Mouse (Mus musculus): ENCODE data around the gene 1110059E24Rik. TPM values are rescaled to one million over a fixed set of nuclear protein-coding genes. Genes with fewer than 3 reads are reported as not detected.

Gene 1110059E24Rik
- 64.8 and 74.4 TPM in 2 replicates for polyA plus RNA-seq (2014; fragmentation: Nextera tagmentation; extraction: Ambion mirVana)

GRCm38 (mm10) chr19:21652285-21653171 is at the start of gene 1110059E24Rik:
TSS of gene 1110059E24Rik (minus strand) at chr19:21652976.
- no peak for TF ChIP-seq CTCF (IDR thresholded peaks at IDR 0.05; ENCODE audit: low read depth)
- 4% methylated on average over 51 of the region's 52 CpGs for WGBS
- H3K9me3 ChIP-seq (ENCODE audit: low read depth, low read length): no peaks in the 10 kb centered on the region
- H3K4me2 ChIP-seq: peak within 1 kb of the TSS; percentile 84
- H3K36me3 ChIP-seq (ENCODE audit: insufficient read depth): no peaks in the 10 kb centered on the region
- peak; percentile 97 for DNase-seq
- peak within 1 kb of the TSS; percentile 86 for H3K4me3 ChIP-seq (ENCODE audit: low read depth, low read length)
- peak within 1 kb of the TSS; percentile 86 for H3K9ac ChIP-seq
- H3K27ac ChIP-seq (ENCODE audit: low read depth): peak within 1 kb of the TSS; percentile 98
- ATAC-seq (ENCODE audit: insufficient read depth): peak; percentile 99
- 0 out of 2 replicates have a peak, but pooled peaks cover 6% of the 10 kb centered on the region for H3K4me1 ChIP-seq (ENCODE audit: insufficient read depth)
- H3K27me3 ChIP-seq (ENCODE audit: insufficient read depth, low read length): no peaks in the 10 kb centered on the region

DNA sequence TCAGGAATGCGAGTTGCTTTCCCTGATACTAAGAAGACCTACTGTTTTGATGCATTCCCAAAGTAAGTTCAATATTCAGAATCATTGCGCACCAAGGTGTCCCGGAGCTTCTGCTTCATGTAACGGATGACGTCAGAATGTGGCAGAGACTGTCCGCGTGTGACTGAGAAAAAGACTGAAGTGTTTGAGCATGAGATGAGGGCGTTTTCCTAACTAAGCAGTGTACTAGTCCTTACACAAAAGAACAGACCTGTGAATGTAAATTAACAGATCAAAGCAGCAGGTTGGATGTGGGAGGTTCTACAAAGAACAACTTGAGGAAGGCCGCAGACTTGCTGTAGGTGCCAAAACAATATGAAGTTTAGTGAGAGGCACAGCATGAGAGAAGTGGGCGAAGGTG is 28.2 kb upstream of the 1110059E24Rik start:
- TF ChIP-seq CTCF (IDR thresholded peaks at IDR 0.05; ENCODE audit: low read depth): no peak
- H3K9me3 ChIP-seq (ENCODE audit: low read depth, low read length): no peaks in the 10 kb centered on the region
- H3K4me2 ChIP-seq: no peak overlapping the region
- H3K36me3 ChIP-seq (ENCODE audit: insufficient read depth): peaks cover 26% of the 10 kb centered on the region; the same call in 1 of the 2 replicates
- ATAC-seq (ENCODE audit: insufficient read depth) (no peak), DNase-seq (no peak)
- no peak overlapping the region for H3K9ac ChIP-seq
- no peaks in the 10 kb centered on the region for H3K4me1 ChIP-seq (ENCODE audit: insufficient read depth)
- no peaks in the 10 kb centered on the region for H3K27me3 ChIP-seq (ENCODE audit: insufficient read depth, low read length)
- H3K4me3 ChIP-seq (ENCODE audit: low read depth, low read length): no peak overlapping the region
- 92% methylated on average over 10 of the region's 10 CpGs for WGBS
- H3K27ac ChIP-seq (ENCODE audit: low read depth): no peak overlapping the region

DNA sequence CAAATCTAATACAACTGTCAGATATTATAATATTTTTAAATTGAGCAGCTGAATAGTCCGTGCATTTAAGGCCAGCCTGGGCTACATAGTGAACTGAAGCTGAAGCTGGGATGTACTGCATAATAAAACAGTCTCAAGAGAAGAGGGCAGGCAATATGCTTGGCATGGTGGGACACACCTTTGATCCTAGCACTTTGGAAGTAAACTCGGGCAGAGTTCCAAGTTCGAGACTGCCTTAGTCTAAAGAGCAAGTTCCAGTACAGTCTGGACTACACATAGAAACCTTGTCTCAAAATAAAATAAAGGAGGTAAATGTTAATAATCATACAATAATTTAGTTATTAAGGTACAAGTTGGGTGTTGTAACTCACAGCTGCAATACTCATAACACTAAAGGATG is 27.3 kb upstream of the 1110059E24Rik start:
- H3K4me3 ChIP-seq (ENCODE audit: low read depth, low read length): no peak overlapping the region
- WGBS: 93% methylated on average over 3 of the region's 3 CpGs
- H3K9ac ChIP-seq: no peak overlapping the region
- TF ChIP-seq CTCF (IDR thresholded peaks at IDR 0.05; ENCODE audit: low read depth): no peak
- no peak overlapping the region for H3K27ac ChIP-seq (ENCODE audit: low read depth)
- no peaks in the 10 kb centered on the region for H3K27me3 ChIP-seq (ENCODE audit: insufficient read depth, low read length)
- no peak for DNase-seq
- ATAC-seq (ENCODE audit: insufficient read depth): no peak
- H3K4me1 ChIP-seq (ENCODE audit: insufficient read depth): no peaks in the 10 kb centered on the region
- H3K9me3 ChIP-seq (ENCODE audit: low read depth, low read length): no peaks in the 10 kb centered on the region
- no peak overlapping the region for H3K4me2 ChIP-seq
- peaks cover 26% of the 10 kb centered on the region; the same call in 1 of the 2 replicates for H3K36me3 ChIP-seq (ENCODE audit: insufficient read depth)

DNA sequence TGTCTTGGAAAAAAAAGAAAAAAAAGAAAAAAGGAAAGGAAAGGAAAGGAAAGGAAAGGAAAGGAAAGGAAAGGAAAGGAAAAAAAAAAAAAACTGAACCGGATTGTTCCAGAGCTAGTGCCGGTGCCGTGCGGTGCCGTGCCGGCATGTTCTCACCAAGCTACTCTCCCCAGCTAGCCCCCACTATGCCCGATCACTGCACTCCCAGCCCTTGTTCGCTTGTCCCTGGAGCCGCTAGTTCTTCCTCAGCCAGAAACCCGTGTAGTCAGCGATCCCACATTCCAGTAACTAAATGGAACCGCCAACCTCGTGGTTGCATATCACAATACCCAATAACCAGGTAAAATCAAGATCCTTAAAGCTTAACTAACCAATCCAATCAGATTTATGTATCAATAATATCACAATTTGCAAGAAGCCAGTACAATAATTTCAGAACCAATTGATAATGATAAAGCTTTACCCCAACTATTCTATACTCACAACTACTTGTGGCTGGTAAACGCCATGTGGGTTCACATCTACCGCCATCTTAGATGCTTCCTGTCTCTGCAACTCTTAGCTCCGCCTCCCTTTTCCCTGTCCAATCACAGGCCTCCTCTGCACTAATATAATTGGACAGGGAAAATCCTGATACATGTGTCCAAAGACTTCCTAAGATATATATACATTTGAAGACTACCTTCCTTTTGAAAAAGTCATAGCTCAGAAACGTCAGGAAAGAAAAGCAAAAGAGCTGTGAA is 21.7 kb upstream of the 1110059E24Rik start:
- no peak for DNase-seq
- ATAC-seq (ENCODE audit: insufficient read depth): no peak
- H3K9ac ChIP-seq: no peak overlapping the region
- no peak overlapping the region for H3K4me2 ChIP-seq
- H3K27me3 ChIP-seq (ENCODE audit: insufficient read depth, low read length): no peaks in the 10 kb centered on the region
- H3K9me3 ChIP-seq (ENCODE audit: low read depth, low read length): no peaks in the 10 kb centered on the region
- no peak overlapping the region for H3K4me3 ChIP-seq (ENCODE audit: low read depth, low read length)
- 95% methylated on average over 17 of the region's 17 CpGs for WGBS
- H3K4me1 ChIP-seq (ENCODE audit: insufficient read depth): no peaks in the 10 kb centered on the region
- TF ChIP-seq CTCF (IDR thresholded peaks at IDR 0.05; ENCODE audit: low read depth): no peak
- no peak overlapping the region for H3K27ac ChIP-seq (ENCODE audit: low read depth)
- no peaks in the 10 kb centered on the region for H3K36me3 ChIP-seq (ENCODE audit: insufficient read depth)

DNA sequence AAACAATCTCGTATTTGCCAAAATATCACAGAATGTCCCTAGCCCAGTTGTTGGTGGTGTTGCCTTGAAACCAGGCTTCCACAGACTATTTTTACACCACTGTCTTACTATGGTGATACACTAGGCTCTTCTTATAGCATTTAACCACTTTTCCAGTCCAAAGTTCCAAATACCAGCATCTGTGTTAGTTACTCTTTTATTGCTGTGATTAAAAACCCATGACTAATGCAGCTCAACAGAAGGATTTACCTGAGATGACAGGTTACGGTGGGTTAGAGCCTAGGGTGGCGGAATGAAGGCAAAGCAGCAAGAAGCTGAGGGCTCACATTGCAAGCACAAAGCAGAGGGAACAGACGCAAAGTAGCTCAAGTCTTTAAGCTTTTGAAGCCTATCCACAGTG is 16.9 kb upstream of the 1110059E24Rik start:
- Histone ChIP-seq H3K27me3 (ENCODE audit: insufficient read depth, low read length) (no peaks in the 10 kb centered on the region), H3K9me3 (ENCODE audit: low read depth, low read length) (no peaks in the 10 kb centered on the region), H3K36me3 (ENCODE audit: insufficient read depth) (no peaks in the 10 kb centered on the region), H3K27ac (ENCODE audit: low read depth) (no peak overlapping the region), H3K9ac (no peak overlapping the region), H3K4me3 (ENCODE audit: low read depth, low read length) (no peak overlapping the region), H3K4me1 (ENCODE audit: insufficient read depth) (no peaks in the 10 kb centered on the region), H3K4me2 (no peak overlapping the region)
- 95% methylated on average over 4 of the region's 4 CpGs for WGBS
- DNase-seq (no peak), ATAC-seq (ENCODE audit: insufficient read depth) (no peak)
- TF ChIP-seq CTCF (IDR thresholded peaks at IDR 0.05; ENCODE audit: low read depth): no peak

DNA sequence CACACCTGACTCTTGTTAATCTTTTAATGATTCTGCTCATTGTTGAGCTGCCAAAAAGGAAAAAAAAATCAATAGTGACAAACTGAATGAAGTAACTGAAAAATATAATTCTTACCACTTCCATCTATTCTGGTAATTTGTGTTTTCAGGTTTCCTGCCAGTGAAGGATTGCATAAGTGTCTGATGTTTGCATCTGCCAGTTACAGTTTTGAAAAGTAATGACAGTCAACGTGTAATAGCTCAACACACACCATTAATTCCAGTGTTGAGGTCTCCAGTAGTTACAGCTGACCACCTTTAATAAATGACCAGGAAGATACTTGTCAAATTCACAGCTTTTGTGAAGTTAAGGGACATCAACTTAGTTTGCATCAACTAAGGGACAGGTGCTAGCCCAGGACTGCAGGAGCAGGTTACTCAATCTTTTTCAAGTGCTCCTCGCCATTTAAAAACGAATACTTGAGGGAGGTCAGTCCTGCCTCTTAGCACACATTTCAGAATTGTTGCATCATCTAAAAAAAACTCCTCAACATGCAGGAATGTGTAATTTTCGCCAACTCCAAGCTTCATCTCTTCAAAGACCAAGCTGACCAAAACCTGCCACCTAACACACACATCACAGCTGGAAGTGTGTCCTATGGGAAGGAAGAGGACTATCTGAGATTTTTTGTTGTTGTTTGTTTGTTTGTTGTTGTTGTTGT is 11.1 kb upstream of the 1110059E24Rik start:
- peak; percentile 44 for DNase-seq
- WGBS: 55% methylated on average over 4 of the region's 4 CpGs
- Histone ChIP-seq H3K27ac (ENCODE audit: low read depth) (no peak overlapping the region), H3K9ac (no peak overlapping the region), H3K36me3 (ENCODE audit: insufficient read depth) (no peaks in the 10 kb centered on the region), H3K27me3 (ENCODE audit: insufficient read depth, low read length) (no peaks in the 10 kb centered on the region), H3K4me2 (no peak overlapping the region), H3K4me1 (ENCODE audit: insufficient read depth) (no peaks in the 10 kb centered on the region), H3K9me3 (ENCODE audit: low read depth, low read length) (no peaks in the 10 kb centered on the region), H3K4me3 (ENCODE audit: low read depth, low read length) (no peak overlapping the region)
- ATAC-seq (ENCODE audit: insufficient read depth): no peak
- TF ChIP-seq CTCF (IDR thresholded peaks at IDR 0.05; ENCODE audit: low read depth): no peak

All from lung, embryonic 14.5 days (tissue).